In genomic region chr3:94648755-94649590, GRCm38 (mm10) we compare ENCODE assay signal across 8 mouse cellular contexts. TPM values are rescaled to one million over a fixed set of nuclear protein-coding genes. Genes with fewer than 3 reads are reported as not detected.
A peak's percentile ranks its signal among the peaks of the same experiment; 100 is the strongest.
DNase-seq lines count a peak whose midpoint lies in the region; ATAC-seq lines count a peak whose summit lies in the region.

No protein-coding gene starts in this region.

- no peaks in the 10 kb centered on the region for H3K36me3 ChIP-seq in kidney, embryonic 16.5 days (ENCODE audit: insufficient read depth, low read length)
- no peaks in the 10 kb centered on the region for H3K36me3 ChIP-seq in intestine, embryonic 14.5 days (ENCODE audit: control insufficient read depth, insufficient read depth, low read length)

- H3K27ac ChIP-seq in kidney, embryonic 16.5 days (ENCODE audit: low read length): peak overlapping the region; percentile 58; the same call in 1 of the 2 replicates
- peak overlapping the region; percentile 80 for H3K27ac ChIP-seq in intestine, embryonic 14.5 days (ENCODE audit: low read depth)

- ATAC-seq in kidney, embryonic 16.5 days (ENCODE audit: low FRiP score, low TSS enrichment): peak; percentile 76
- peak; percentile 89 for ATAC-seq in intestine, embryonic 14.5 days (replicated peaks; ENCODE audit: low FRiP score, low TSS enrichment, low read depth)
- no peak for ATAC-seq in CD4-positive, CD25-positive, alpha-beta regulatory T cell, adult 4 months

- WGBS in kidney, embryonic 16.5 days: 39% methylated on average over 6 of the region's 6 CpGs
- 12% methylated on average over 6 of the region's 6 CpGs for WGBS in intestine, embryonic 14.5 days

- H3K9ac ChIP-seq in kidney, embryonic 16.5 days (replicated peaks; ENCODE audit: low read length): no peak overlapping the region
- no peak overlapping the region for H3K9ac ChIP-seq in intestine, embryonic 14.5 days (ENCODE audit: low read length)

- no peaks in the 10 kb centered on the region for H3K27me3 ChIP-seq in kidney, embryonic 16.5 days (ENCODE audit: insufficient read depth, low read length)
- no peaks in the 10 kb centered on the region for H3K27me3 ChIP-seq in intestine, embryonic 14.5 days (replicated peaks; ENCODE audit: control insufficient read depth, insufficient read depth, low read length)

- DNase-seq in kidney, postnatal 10 days: no peak
- peak; percentile 38 to 54 for DNase-seq in adrenal gland, postnatal 36 days
- peak; percentile 68 for DNase-seq in intestine, embryonic 14.5 days (ENCODE audit: low spot score)
- peak; percentile 86 for DNase-seq in lung, postnatal 25 days (ENCODE audit: low spot score)
- no peak for DNase-seq in left cerebral cortex, adult 11 months (ENCODE audit: low spot score)
- no peak for DNase-seq in layer of hippocampus, postnatal 36 days

- peaks cover 7% of the 10 kb centered on the region for H3K4me1 ChIP-seq in kidney, embryonic 16.5 days (ENCODE audit: insufficient read depth, low read length)
- H3K4me1 ChIP-seq in intestine, embryonic 14.5 days (replicated peaks; ENCODE audit: control insufficient read depth, insufficient read depth, low read length): peaks cover 19% of the 10 kb centered on the region

- H3K4me3 ChIP-seq in kidney, embryonic 16.5 days (ENCODE audit: low read length): no peak overlapping the region
- no peak overlapping the region for H3K4me3 ChIP-seq in intestine, embryonic 14.5 days (ENCODE audit: low read depth, low read length)

- no peak overlapping the region for H3K4me2 ChIP-seq in kidney, embryonic 16.5 days (replicated peaks; ENCODE audit: low read depth, low read length)
- peak overlapping the region; percentile 30; the same call in 1 of the 2 replicates for H3K4me2 ChIP-seq in intestine, embryonic 14.5 days (ENCODE audit: low read length)

- H3K9me3 ChIP-seq in kidney, embryonic 16.5 days (ENCODE audit: low read length): no peaks in the 10 kb centered on the region
- no peaks in the 10 kb centered on the region for H3K9me3 ChIP-seq in intestine, embryonic 14.5 days (ENCODE audit: control insufficient read depth, low read length)

RNA-seq across cellular contexts. Expression of gene Gm10972, which starts 6.1 kb away (rescaled TPM):
- polyA plus RNA-seq in kidney, embryonic 16.5 days (2015; fragmentation: Nextera tagmentation; extraction: Ambion mirVana): not detected in 2 replicates
- total RNA-seq in adrenal gland, postnatal 36 days (2021): not detected
- polyA plus RNA-seq in intestine, embryonic 14.5 days (2014; fragmentation: Nextera tagmentation; extraction: Ambion mirVana): not detected in 2 replicates
- not detected for polyA plus RNA-seq in CD4-positive, CD25-positive, alpha-beta regulatory T cell, adult 4 months (2017; shearing (Covaris generic))
- total RNA-seq in layer of hippocampus, postnatal 36 days (2021): not detected

RNA-seq across cellular contexts. Expression of gene Tuft1, which starts 9.7 kb away (rescaled TPM):
- polyA plus RNA-seq in kidney, embryonic 16.5 days (2015; fragmentation: Nextera tagmentation; extraction: Ambion mirVana): 9.7 TPM in 2 replicates
- 10 to 100 TPM; 10.5 to 11.6 TPM for total RNA-seq in adrenal gland, postnatal 36 days (2021)
- polyA plus RNA-seq in intestine, embryonic 14.5 days (2014; fragmentation: Nextera tagmentation; extraction: Ambion mirVana): 10.9 and 11.0 TPM in 2 replicates
- polyA plus RNA-seq in CD4-positive, CD25-positive, alpha-beta regulatory T cell, adult 4 months (2017; shearing (Covaris generic)): 1 to 10 TPM; 2.1 to 6.8 TPM
- 1 to 10 TPM; 2.7 to 2.9 TPM for total RNA-seq in layer of hippocampus, postnatal 36 days (2021)

RNA-seq across cellular contexts. Expression of gene Selenbp2, which starts 44.4 kb away (rescaled TPM):
- polyA plus RNA-seq in kidney, embryonic 16.5 days (2015; fragmentation: Nextera tagmentation; extraction: Ambion mirVana): 2.2 and 4.6 TPM in 2 replicates
- 1 to 10 TPM; 5.4 to 9.6 TPM for total RNA-seq in adrenal gland, postnatal 36 days (2021)
- 2.0 and 2.5 TPM in 2 replicates for polyA plus RNA-seq in intestine, embryonic 14.5 days (2014; fragmentation: Nextera tagmentation; extraction: Ambion mirVana)
- polyA plus RNA-seq in CD4-positive, CD25-positive, alpha-beta regulatory T cell, adult 4 months (2017; shearing (Covaris generic)): not detected
- total RNA-seq in layer of hippocampus, postnatal 36 days (2021): 1 to 10 TPM; 1.7 to 2.6 TPM

Comparison
In these comparisons a context has a peak if more than half of its experiments do, and no peak if none do; other contexts are left out.
1. DNase-seq: peak in adrenal gland, postnatal 36 days (2 of 2), intestine, embryonic 14.5 days (single experiment) and lung, postnatal 25 days (single experiment); none in kidney, postnatal 10 days (single experiment), left cerebral cortex, adult 11 months (single experiment) and layer of hippocampus, postnatal 36 days (0 of 2).